Mouse (Mus musculus) midbrain, embryonic 14.5 days (tissue): ENCODE data around the gene Sgk1. TPM values are rescaled to one million over a fixed set of nuclear protein-coding genes. Genes with fewer than 3 reads are reported as not detected.

Source experiments
- ATAC-seq: fragments of 200-750 bp; cut with Nextera tagmentation; 2 replicates; pipeline ENCODE4 v1.8.0; 2017; ENCODE audit warnings: moderate number of reproducible peaks, moderate library complexity; ENCODE audit not compliant: low FRiP score, low TSS enrichment
- DNase-seq: peaks from one replicate; pipeline ENCODE4 v3.0.0-alpha.2; 2015
- H3K27ac ChIP-seq: fragments of 300-500 bp; sonication (generic); replicated peaks from 2 replicates; pipeline ENCODE4 v1.5.1; 2014; ENCODE audit warnings: mild to moderate bottlenecking, low read depth, low read length, moderate library complexity
- H3K27me3 ChIP-seq: fragments of 300-500 bp; sonication (generic); 2 replicates; pipeline ENCODE4 v1.6.1; 2014; ENCODE audit warnings: low read length, control low read depth, mixed read lengths; ENCODE audit not compliant: control insufficient read depth, insufficient read depth
- H3K36me3 ChIP-seq: fragments of 300-500 bp; sonication (generic); 2 replicates; pipeline ENCODE4 v1.6.1; 2014; ENCODE audit warnings: low read length, control low read depth; ENCODE audit not compliant: control insufficient read depth, insufficient read depth
- H3K4me1 ChIP-seq: fragments of 300-500 bp; sonication (generic); 2 replicates; pipeline ENCODE4 v1.6.1; 2014; ENCODE audit warnings: mild to moderate bottlenecking, antibody characterized with exemption, low read length, control low read depth; ENCODE audit not compliant: control insufficient read depth, insufficient read depth
- H3K4me2 ChIP-seq: fragments of 300-500 bp; sonication (generic); 2 replicates; pipeline ENCODE4 v1.6.1; 2014; ENCODE audit warnings: mild to moderate bottlenecking, low read length, moderate library complexity
- H3K4me3 ChIP-seq: fragments of 300-500 bp; sonication (generic); replicated peaks from 2 replicates; pipeline ENCODE4 v1.5.1; 2014; ENCODE audit warnings: low read depth, low read length
- H3K9ac ChIP-seq: fragments of 300-500 bp; sonication (generic); replicated peaks from 2 replicates; pipeline ENCODE4 v1.6.1; 2014; ENCODE audit warnings: mild to moderate bottlenecking, low read length, moderate library complexity
- H3K9me3 ChIP-seq: fragments of 300-500 bp; sonication (generic); 2 replicates; pipeline ENCODE4 v1.6.1; 2016; ENCODE audit warnings: low read length, control low read depth, mixed read lengths; ENCODE audit not compliant: control insufficient read depth
- WGBS: fragments of 180-500 bp; shearing (Covaris S2); extraction: QIAGEN DNeasy Blood & Tissue Kit; methylation state at CpG from one replicate; pipeline ENCODE4 v1.1.7; 2014; 5-methylcytosine and 5-hydroxymethylcytosine counted together
- polyA plus RNA-seq: library from polyadenylated mRNA; unstranded; fragments of >200 nt; fragmentation: Nextera tagmentation; extraction: Ambion mirVana; gene quantifications from 2 replicates; pipeline ENCODE4 v1.2.1, GENCODE M21; 2014

The Sgk1 gene
- polyA plus RNA-seq, 1 experiment from 2014 or later, result 47.9 TPM

GRCm38 (mm10) chr10:21980780-21981435 lies 98.9 kb downstream of the Sgk1 start:
- H3K9me3 ChIP-seq, result no peaks in the 10 kb centered on the region
- H3K36me3 ChIP-seq, result no peaks in the 10 kb centered on the region
- H3K27ac ChIP-seq, result no peak overlapping the region
- H3K4me2 ChIP-seq, result no peak overlapping the region
- H3K9ac ChIP-seq, result no peak overlapping the region
- 89% methylated on average over 6 of the region's 6 CpGs for WGBS
- DNase-seq (no peak), ATAC-seq (no peak)
- no peaks in the 10 kb centered on the region for H3K27me3 ChIP-seq
- no peaks in the 10 kb centered on the region for H3K4me1 ChIP-seq
- H3K4me3 ChIP-seq, result no peak overlapping the region

GRCm38 (mm10) chr10:21982303-21982702 lies 100.3 kb downstream of the Sgk1 start:
- H3K4me2 ChIP-seq, result no peak overlapping the region
- no peak overlapping the region for H3K4me3 ChIP-seq
- H3K27ac ChIP-seq, result no peak overlapping the region
- H3K9me3 ChIP-seq, result no peaks in the 10 kb centered on the region
- H3K4me1 ChIP-seq, result no peaks in the 10 kb centered on the region
- no peak overlapping the region for H3K9ac ChIP-seq
- WGBS, result 89% methylated on average over 2 of the region's 2 CpGs
- ATAC-seq (no peak), DNase-seq (no peak)
- no peaks in the 10 kb centered on the region for H3K27me3 ChIP-seq
- H3K36me3 ChIP-seq, result no peaks in the 10 kb centered on the region

DNA sequence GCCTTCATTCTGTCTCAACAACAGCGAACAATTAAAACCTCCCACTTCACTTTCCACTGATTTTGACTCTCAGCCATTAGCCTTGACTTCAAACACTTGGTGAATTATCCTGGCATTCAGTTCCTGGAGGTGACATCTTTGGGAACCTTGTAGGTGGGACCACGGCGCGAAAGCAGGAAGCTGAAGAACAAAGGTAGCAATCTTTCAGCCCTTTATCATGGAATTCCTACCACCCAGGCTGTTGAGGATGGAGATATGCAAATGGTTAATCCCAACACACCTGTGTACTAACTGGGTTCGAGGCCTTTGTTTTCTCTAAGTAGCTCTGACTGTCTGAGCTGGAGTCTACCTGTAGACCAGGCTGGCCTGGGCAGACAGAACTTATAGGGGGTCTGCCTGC lies 106.5 kb downstream of the Sgk1 start:
- Histone ChIP-seq H3K9me3 (no peaks in the 10 kb centered on the region), H3K4me1 (peaks cover 17% of the 10 kb centered on the region), H3K4me2 (no peak overlapping the region), H3K27ac (no peak overlapping the region), H3K4me3 (no peak overlapping the region), H3K27me3 (peaks cover 12% of the 10 kb centered on the region; the same call in 1 of the 2 replicates), H3K36me3 (no peaks in the 10 kb centered on the region), H3K9ac (no peak overlapping the region)
- DNase-seq (no peak), ATAC-seq (no peak)
- 78% methylated on average over 5 of the region's 5 CpGs for WGBS

DNA sequence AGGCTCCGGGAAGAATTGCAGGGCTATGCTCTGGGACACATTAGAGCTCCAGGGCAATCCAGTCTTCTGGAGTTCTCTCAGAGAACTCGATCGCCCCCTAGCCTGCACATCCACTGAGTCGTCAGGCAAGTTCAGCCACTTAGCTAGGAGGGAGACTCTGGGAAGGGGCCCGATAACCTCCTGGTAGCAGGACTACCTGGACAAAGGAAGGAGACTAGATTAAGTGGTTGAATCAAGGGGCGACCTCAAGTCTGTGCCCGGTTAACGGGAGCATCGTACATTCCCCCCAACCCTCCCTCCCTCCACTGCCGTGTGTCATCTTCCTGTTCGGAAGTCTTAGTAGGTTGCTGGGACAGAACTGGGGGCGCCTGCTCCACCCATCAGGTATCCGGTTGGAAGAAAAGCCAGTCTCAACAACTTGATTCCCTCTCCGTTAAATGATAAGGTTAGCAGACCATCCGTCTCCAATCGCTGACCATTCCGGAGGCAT lies 109.4 kb downstream of the Sgk1 start:
- H3K36me3 ChIP-seq, result peaks cover 5% of the 10 kb centered on the region
- peaks cover 17% of the 10 kb centered on the region for H3K4me1 ChIP-seq
- H3K4me3 ChIP-seq, result no peak overlapping the region
- WGBS, result 14% methylated on average over 17 of the region's 17 CpGs
- H3K4me2 ChIP-seq, result peak overlapping the region; percentile 98
- peaks cover 12% of the 10 kb centered on the region; the same call in 1 of the 2 replicates for H3K27me3 ChIP-seq
- H3K27ac ChIP-seq, result no peak overlapping the region
- DNase-seq (peak; percentile 87), ATAC-seq (no peak)
- H3K9ac ChIP-seq, result no peak overlapping the region
- no peaks in the 10 kb centered on the region for H3K9me3 ChIP-seq

- peak overlapping the region; percentile 98 for H3K4me2 ChIP-seq
- 0 out of 2 replicates have a peak overlapping the region, but pooled peaks have one; percentile 23 for H3K9ac ChIP-seq
- 16% methylated on average over 17 of the region's 17 CpGs for WGBS
- no peak overlapping the region for H3K4me3 ChIP-seq
- peaks cover 12% of the 10 kb centered on the region; the same call in 1 of the 2 replicates for H3K27me3 ChIP-seq
- H3K36me3 ChIP-seq, result peaks cover 13% of the 10 kb centered on the region
- H3K9me3 ChIP-seq, result no peaks in the 10 kb centered on the region
- no peak overlapping the region for H3K27ac ChIP-seq
- peaks cover 17% of the 10 kb centered on the region for H3K4me1 ChIP-seq
- ATAC-seq (no peak), DNase-seq (no peak)
Measured at GRCm38 (mm10) chr10:21991986-21992833, 110.2 kb downstream of the Sgk1 start.

- Histone ChIP-seq H3K36me3 (peaks cover 21% of the 10 kb centered on the region), H3K4me1 (peaks cover 17% of the 10 kb centered on the region), H3K4me3 (peak overlapping the region; percentile 66), H3K27ac (no peak overlapping the region), H3K4me2 (peak overlapping the region; percentile 98), H3K9ac (0 out of 2 replicates have a peak overlapping the region, but pooled peaks have one; percentile 23), H3K9me3 (no peaks in the 10 kb centered on the region), H3K27me3 (peaks cover 12% of the 10 kb centered on the region; the same call in 1 of the 2 replicates)
- WGBS, result 1% methylated on average over 30 of the region's 30 CpGs
- peak; percentile 66; the same call in 1 of the 2 replicates for ATAC-seq
- peak; percentile 88 for DNase-seq
Measured at GRCm38 (mm10) chr10:21992834-21993514, 111.0 kb downstream of the Sgk1 start.

DNA sequence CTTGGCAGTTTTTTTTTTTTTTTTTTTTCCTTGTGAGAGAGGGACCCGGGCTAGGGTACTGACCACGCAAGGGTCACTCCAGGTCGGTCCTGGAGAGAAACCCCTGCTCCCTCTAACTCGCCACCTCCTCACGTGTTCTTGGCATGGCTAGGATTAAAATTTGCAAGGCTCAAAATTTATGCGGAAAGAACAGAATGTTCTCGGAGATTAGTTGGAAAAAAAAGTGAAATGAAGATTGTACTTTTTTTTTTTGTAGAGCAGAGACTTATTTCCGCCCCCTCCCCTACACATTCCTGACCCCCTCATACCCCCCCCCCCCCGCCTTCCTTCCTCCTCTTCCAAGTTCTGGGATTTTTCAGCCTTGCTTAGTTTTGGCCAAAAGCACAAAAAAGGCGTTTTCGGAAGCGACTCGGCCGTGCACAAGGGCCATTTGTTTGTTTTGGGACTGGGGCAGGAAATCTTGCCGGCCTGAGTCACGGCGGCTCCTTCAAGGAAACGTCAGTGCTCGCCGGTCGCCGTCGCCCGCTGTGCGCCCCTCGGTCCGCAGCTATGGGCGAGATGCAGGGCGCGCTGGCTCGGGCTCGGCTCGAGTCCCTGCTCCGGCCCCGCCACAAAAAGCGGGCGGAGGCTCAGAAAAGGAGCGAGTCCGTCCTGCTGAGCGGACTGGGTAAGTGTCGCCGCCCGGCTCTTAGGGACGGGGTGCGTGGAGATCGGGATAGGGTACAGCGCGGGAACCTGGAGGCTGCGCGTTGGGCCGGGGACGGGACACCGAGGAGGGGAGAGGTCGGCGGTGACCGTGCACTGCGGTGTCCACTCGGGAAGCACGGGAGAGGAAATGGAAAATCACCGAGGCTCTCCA lies 111.8 kb downstream of the Sgk1 start:
- Histone ChIP-seq H3K4me3 (peak overlapping the region; percentile 66), H3K4me1 (peaks cover 17% of the 10 kb centered on the region), H3K27ac (peak overlapping the region; percentile 71), H3K9ac (peak overlapping the region; percentile 72), H3K9me3 (no peaks in the 10 kb centered on the region), H3K27me3 (peaks cover 12% of the 10 kb centered on the region; the same call in 1 of the 2 replicates), H3K4me2 (peak overlapping the region; percentile 98), H3K36me3 (peaks cover 28% of the 10 kb centered on the region)
- WGBS, result under 1% methylated on average over 60 of the region's 60 CpGs
- DNase-seq (peak; percentile 73), ATAC-seq (peak; percentile 66)
